Mouse (Mus musculus): Measurements from ENCODE around the gene Nrm.
"Not testable (repeated sequence)": the region's sequence is repeated elsewhere in the genome, so short reads cannot be mapped to it uniquely, and the experiment has no call there.

GRCm38 (mm10) chr17:35839002-35839401 lies 22.1 kb upstream of the Nrm start:
- not testable (repeated sequence) for TF ChIP-seq CTCF (IDR thresholded peaks at IDR 0.05); POLR2A (IDR thresholded peaks at IDR 0.05; ENCODE audit: insufficient read depth, low read depth, low read length); EP300 (IDR thresholded peaks at IDR 0.05; ENCODE audit: insufficient read depth, low read depth, low read length)

Measured in heart, adult 2 months (tissue).